Mouse (Mus musculus) olfactory bulb, adult 2 months (tissue): ENCODE measurements around the gene Ccdc183.

Experiments
- CTCF ChIP-seq: fragments of 200-500 bp; IDR thresholded peaks from 2 replicates; pipeline ENCODE4 v1.5.1; 2012; ENCODE audit warnings: low read depth, mild to moderate bottlenecking, low read length, moderate library complexity; ENCODE audit not compliant: insufficient read depth
- POLR2A ChIP-seq: fragments of 200-500 bp; IDR thresholded peaks from 2 replicates; pipeline ENCODE4 v1.6.1; 2012; ENCODE audit warnings: mild to moderate bottlenecking, low read depth, low read length, moderate library complexity; ENCODE audit not compliant: insufficient read depth

DNA sequence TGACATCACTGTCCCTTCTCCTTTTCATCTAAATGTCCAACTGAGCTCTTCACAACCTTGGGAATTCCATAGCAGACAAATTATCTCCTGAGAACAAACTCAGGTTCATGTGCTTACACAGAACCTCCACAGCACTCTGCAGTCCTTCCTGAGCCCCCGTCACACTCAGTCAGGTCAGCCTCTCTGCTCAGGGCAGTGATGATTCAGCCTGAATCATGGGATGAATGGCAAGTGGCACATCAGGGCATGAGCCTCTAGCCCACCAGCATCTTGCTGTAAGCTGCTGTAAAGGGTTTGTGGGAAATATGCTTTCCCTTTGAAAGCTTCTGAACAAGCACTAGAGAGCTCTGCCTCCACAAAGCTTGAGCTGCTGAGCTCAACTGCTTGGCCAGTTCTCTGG is 18.7 kb downstream of the Ccdc183 start:
- TF ChIP-seq CTCF (no peak), POLR2A (no peak)
